Mouse (Mus musculus): ENCODE results near the gene Spib. TPM values are rescaled to one million over a fixed set of nuclear protein-coding genes. Genes with fewer than 3 reads are reported as not detected.

Spib gene
- polyA plus RNA-seq, 1 experiment from 2014 or later, result 0.04 TPM

- Histone ChIP-seq H3K27ac (peak overlapping the region; percentile 65), H3K4me2 (ENCODE audit: low read length) (no peak overlapping the region), H3K27me3 (ENCODE audit: insufficient read depth, low read length) (no peaks in the 10 kb centered on the region), H3K36me3 (ENCODE audit: insufficient read depth, low read length) (no peaks in the 10 kb centered on the region), H3K4me1 (replicated peaks; ENCODE audit: insufficient read depth, low read length) (no peaks in the 10 kb centered on the region), H3K9ac (ENCODE audit: low read depth, low read length) (no peak overlapping the region), H3K4me3 (replicated peaks; ENCODE audit: low read depth, low read length) (no peak overlapping the region), H3K9me3 (replicated peaks; ENCODE audit: low read length) (no peaks in the 10 kb centered on the region)
- ATAC-seq (replicated peaks; ENCODE audit: low FRiP score, low read depth) (no peak), DNase-seq (ENCODE audit: low spot score) (no peak)
- no peak for TF ChIP-seq CTCF (IDR thresholded peaks at IDR 0.05; ENCODE audit: low read depth)
- 79% methylated on average over 6 of the region's 6 CpGs for WGBS
These were observed 39.1 kb upstream of the Spib start for GRCm38 (mm10) chr7:44570989-44571388.

DNA sequence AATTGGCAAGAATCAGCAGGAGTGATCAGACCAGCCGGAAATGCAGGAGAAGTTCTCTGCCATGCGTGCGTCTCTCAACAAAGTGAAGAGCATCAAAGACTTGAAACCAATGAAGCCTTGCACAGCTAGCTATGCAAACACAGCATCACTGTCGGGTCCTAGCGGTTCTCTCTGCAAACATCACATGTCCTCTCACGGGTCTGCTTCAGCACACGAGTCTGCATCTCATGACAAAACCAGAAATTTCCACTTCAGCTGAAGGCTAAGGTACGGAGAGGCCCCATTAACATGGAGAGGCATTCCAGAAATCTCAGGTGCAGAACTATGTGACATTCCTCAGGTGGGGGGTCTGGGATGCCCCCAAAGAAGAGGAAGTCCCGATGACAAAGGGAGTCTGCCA is 36.9 kb upstream of the Spib start:
- Histone ChIP-seq H3K36me3 (ENCODE audit: insufficient read depth, low read length) (no peaks in the 10 kb centered on the region), H3K27me3 (ENCODE audit: insufficient read depth, low read length) (no peaks in the 10 kb centered on the region), H3K4me3 (replicated peaks; ENCODE audit: low read depth, low read length) (no peak overlapping the region), H3K4me1 (replicated peaks; ENCODE audit: insufficient read depth, low read length) (no peaks in the 10 kb centered on the region), H3K9me3 (replicated peaks; ENCODE audit: low read length) (no peaks in the 10 kb centered on the region), H3K4me2 (ENCODE audit: low read length) (no peak overlapping the region), H3K27ac (no peak overlapping the region), H3K9ac (ENCODE audit: low read depth, low read length) (no peak overlapping the region)
- no peak for ATAC-seq (replicated peaks; ENCODE audit: low FRiP score, low read depth)
- TF ChIP-seq CTCF (IDR thresholded peaks at IDR 0.05; ENCODE audit: low read depth), result no peak
- DNase-seq (ENCODE audit: low spot score), result no peak
- 65% methylated on average over 9 of the region's 9 CpGs for WGBS

GRCm38 (mm10) chr7:44565414-44565813 is 33.5 kb upstream of the Spib start:
- no peaks in the 10 kb centered on the region for H3K4me1 ChIP-seq (replicated peaks; ENCODE audit: insufficient read depth, low read length)
- DNase-seq (ENCODE audit: low spot score) (no peak), ATAC-seq (replicated peaks; ENCODE audit: low FRiP score, low read depth) (no peak)
- no peaks in the 10 kb centered on the region for H3K36me3 ChIP-seq (ENCODE audit: insufficient read depth, low read length)
- WGBS, result 70% methylated on average over 6 of the region's 6 CpGs
- H3K27ac ChIP-seq, result no peak overlapping the region
- H3K4me2 ChIP-seq (ENCODE audit: low read length), result no peak overlapping the region
- no peak overlapping the region for H3K4me3 ChIP-seq (replicated peaks; ENCODE audit: low read depth, low read length)
- no peak for TF ChIP-seq CTCF (IDR thresholded peaks at IDR 0.05; ENCODE audit: low read depth)
- H3K27me3 ChIP-seq (ENCODE audit: insufficient read depth, low read length), result no peaks in the 10 kb centered on the region
- no peaks in the 10 kb centered on the region for H3K9me3 ChIP-seq (replicated peaks; ENCODE audit: low read length)
- no peak overlapping the region for H3K9ac ChIP-seq (ENCODE audit: low read depth, low read length)

GRCm38 (mm10) chr7:44564486-44564885 is 32.6 kb upstream of the Spib start:
- no peak overlapping the region for H3K9ac ChIP-seq (ENCODE audit: low read depth, low read length)
- H3K4me2 ChIP-seq (ENCODE audit: low read length), result no peak overlapping the region
- ATAC-seq (replicated peaks; ENCODE audit: low FRiP score, low read depth), result no peak
- H3K4me3 ChIP-seq (replicated peaks; ENCODE audit: low read depth, low read length), result no peak overlapping the region
- no peak overlapping the region for H3K27ac ChIP-seq
- H3K9me3 ChIP-seq (replicated peaks; ENCODE audit: low read length), result no peaks in the 10 kb centered on the region
- no peaks in the 10 kb centered on the region for H3K27me3 ChIP-seq (ENCODE audit: insufficient read depth, low read length)
- 65% methylated on average over 10 of the region's 10 CpGs for WGBS
- DNase-seq (ENCODE audit: low spot score), result no peak
- TF ChIP-seq CTCF (IDR thresholded peaks at IDR 0.05; ENCODE audit: low read depth), result no peak
- H3K4me1 ChIP-seq (replicated peaks; ENCODE audit: insufficient read depth, low read length), result no peaks in the 10 kb centered on the region
- no peaks in the 10 kb centered on the region for H3K36me3 ChIP-seq (ENCODE audit: insufficient read depth, low read length)

DNA sequence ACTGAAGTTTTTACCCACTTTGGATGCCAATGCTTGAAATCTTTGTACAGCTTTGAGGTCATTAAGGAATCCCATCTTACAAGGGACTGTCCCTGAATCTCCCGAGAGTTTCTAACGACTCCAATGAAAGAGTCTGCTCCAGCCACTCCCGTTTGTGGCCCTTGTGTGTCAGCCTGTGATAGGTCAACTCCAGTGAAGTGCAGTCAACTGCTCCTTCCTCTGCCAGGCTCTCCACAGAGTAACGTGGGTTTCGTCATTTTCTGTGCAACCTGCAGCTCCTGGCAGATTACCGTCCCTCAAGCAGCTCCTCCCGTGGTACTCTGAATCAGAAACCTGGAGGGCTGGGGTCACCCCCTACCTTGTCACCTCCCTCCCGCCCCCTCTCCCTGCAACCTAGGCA is 31.4 kb upstream of the Spib start:
- ATAC-seq (replicated peaks; ENCODE audit: low FRiP score, low read depth), result no peak
- Histone ChIP-seq H3K9me3 (replicated peaks; ENCODE audit: low read length) (no peaks in the 10 kb centered on the region), H3K27me3 (ENCODE audit: insufficient read depth, low read length) (no peaks in the 10 kb centered on the region), H3K4me1 (replicated peaks; ENCODE audit: insufficient read depth, low read length) (no peaks in the 10 kb centered on the region), H3K9ac (ENCODE audit: low read depth, low read length) (no peak overlapping the region), H3K4me3 (replicated peaks; ENCODE audit: low read depth, low read length) (no peak overlapping the region), H3K36me3 (ENCODE audit: insufficient read depth, low read length) (no peaks in the 10 kb centered on the region), H3K4me2 (ENCODE audit: low read length) (no peak overlapping the region), H3K27ac (no peak overlapping the region)
- WGBS, result 40% methylated on average over 8 of the region's 8 CpGs
- DNase-seq (ENCODE audit: low spot score), result no peak
- no peak for TF ChIP-seq CTCF (IDR thresholded peaks at IDR 0.05; ENCODE audit: low read depth)

GRCm38 (mm10) chr7:44560435-44561400 is 28.8 kb upstream of the Spib start:
- peak; percentile 47; the same call in 1 of the 2 replicates for ATAC-seq (replicated peaks; ENCODE audit: low FRiP score, low read depth)
- peak; percentile 83 for TF ChIP-seq CTCF (IDR thresholded peaks at IDR 0.05; ENCODE audit: low read depth)

More at GRCm38 (mm10) chr7:44560435-44561400, 28.8 kb upstream of the Spib start:
- DNase-seq (ENCODE audit: low spot score), result peak; percentile 86
- Histone ChIP-seq H3K9me3 (replicated peaks; ENCODE audit: low read length) (no peaks in the 10 kb centered on the region), H3K27ac (no peak overlapping the region), H3K27me3 (ENCODE audit: insufficient read depth, low read length) (no peaks in the 10 kb centered on the region), H3K9ac (ENCODE audit: low read depth, low read length) (no peak overlapping the region), H3K4me3 (replicated peaks; ENCODE audit: low read depth, low read length) (no peak overlapping the region), H3K4me2 (ENCODE audit: low read length) (no peak overlapping the region), H3K36me3 (ENCODE audit: insufficient read depth, low read length) (no peaks in the 10 kb centered on the region), H3K4me1 (replicated peaks; ENCODE audit: insufficient read depth, low read length) (no peaks in the 10 kb centered on the region)
- 49% methylated on average over 18 of the region's 18 CpGs for WGBS

Data from kidney, postnatal 0 days (tissue).